Comparison of ENCODE assay signal across 8 mouse cellular contexts in genomic region chr15:31586519-31586918, GRCm38 (mm10). TPM values are rescaled to one million over a fixed set of nuclear protein-coding genes. Genes with fewer than 3 reads are reported as not detected.
A peak's percentile ranks its signal among the peaks of the same experiment; 100 is the strongest.
DNase-seq lines count a peak whose midpoint lies in the region; ATAC-seq lines count a peak whose summit lies in the region.

No protein-coding gene starts in this region.

- H3K9ac ChIP-seq in hindbrain, embryonic 16.5 days (ENCODE audit: low read depth, low read length), result no peak overlapping the region

- no peaks in the 10 kb centered on the region for H3K4me1 ChIP-seq in hindbrain, embryonic 16.5 days (ENCODE audit: control insufficient read depth, insufficient read depth, low read depth, low read length)

- H3K4me2 ChIP-seq in hindbrain, embryonic 16.5 days (ENCODE audit: low read length), result no peak overlapping the region

- H3K27me3 ChIP-seq in hindbrain, embryonic 16.5 days (replicated peaks; ENCODE audit: control insufficient read depth, insufficient read depth, low read length), result no peaks in the 10 kb centered on the region

- H3K36me3 ChIP-seq in hindbrain, embryonic 16.5 days (ENCODE audit: control insufficient read depth, insufficient read depth, low read length), result peaks cover 21% of the 10 kb centered on the region

- H3K9me3 ChIP-seq in hindbrain, embryonic 16.5 days (ENCODE audit: control insufficient read depth, low read length), result no peaks in the 10 kb centered on the region

- ATAC-seq in hindbrain, embryonic 16.5 days, result peak; percentile 71
- ATAC-seq in megakaryocyte, adult 5-6 weeks (ENCODE audit: poor library complexity, severe bottlenecking), result peak; percentile 92

- H3K27ac ChIP-seq in hindbrain, embryonic 16.5 days (ENCODE audit: low read depth, low read length), result no peak overlapping the region

- peak; percentile 89 for DNase-seq in MN1 (ENCODE audit: low spot score)
- peak; percentile 81 for DNase-seq in cerebellum, adult 9-10 months
- DNase-seq in frontal cortex, postnatal 25 days (ENCODE audit: low spot score in 2 of 2), result peak; percentile 87 to 91
- peak; percentile 79 to 86 for DNase-seq in layer of hippocampus, postnatal 36 days
- peak; percentile 70 for DNase-seq in retina, postnatal 7 days (ENCODE audit: low read depth, low spot score)
- peak; percentile 77 to 79 for DNase-seq in urinary bladder, adult 18-20 months (ENCODE audit: low spot score in 2 of 2)

- 3% methylated on average over 4 of the region's 4 CpGs for WGBS in hindbrain, embryonic 16.5 days

- no peak overlapping the region for H3K4me3 ChIP-seq in hindbrain, embryonic 16.5 days (ENCODE audit: low read length)

RNA-seq across cellular contexts. Expression of gene Cct5, which starts 15.1 kb away (rescaled TPM):
- polyA plus RNA-seq in hindbrain, embryonic 16.5 days (2015; fragmentation: Nextera tagmentation; extraction: Ambion mirVana), result 484 and 486 TPM in 2 replicates
- 100 to 1,000 TPM; 246 to 254 TPM for total RNA-seq in layer of hippocampus, postnatal 36 days (2021)
- 274 and 308 TPM in 2 replicates for total RNA-seq in megakaryocyte, adult 5-6 weeks (2015)
- total RNA-seq in megakaryocyte, adult 5-6 weeks (2017), result 263 and 265 TPM in 2 replicates

RNA-seq across cellular contexts. Expression of gene Fam173b, which starts 15.1 kb away (rescaled TPM):
- polyA plus RNA-seq in hindbrain, embryonic 16.5 days (2015; fragmentation: Nextera tagmentation; extraction: Ambion mirVana), result 11.0 TPM in 2 replicates
- total RNA-seq in layer of hippocampus, postnatal 36 days (2021), result 10 to 100 TPM; 12.3 to 13.2 TPM
- 7.0 and 10.5 TPM in 2 replicates for total RNA-seq in megakaryocyte, adult 5-6 weeks (2015)
- total RNA-seq in megakaryocyte, adult 5-6 weeks (2017), result 5.6 and 8.0 TPM in 2 replicates

RNA-seq across cellular contexts. Expression of gene Cmbl, which starts 21.3 kb away (rescaled TPM):
- 16.0 and 17.1 TPM in 2 replicates for polyA plus RNA-seq in hindbrain, embryonic 16.5 days (2015; fragmentation: Nextera tagmentation; extraction: Ambion mirVana)
- total RNA-seq in layer of hippocampus, postnatal 36 days (2021), result 10 to 100 TPM; 10.6 to 11.8 TPM
- 0.46 TPM in 1 of 2 replicates, not detected in the other for total RNA-seq in megakaryocyte, adult 5-6 weeks (2015)
- total RNA-seq in megakaryocyte, adult 5-6 weeks (2017), result 0.48 TPM in 1 of 2 replicates, not detected in the other

RNA-seq across cellular contexts. Expression of gene March6, which starts 55.7 kb away (rescaled TPM):
- 68.3 and 82.9 TPM in 2 replicates for polyA plus RNA-seq in hindbrain, embryonic 16.5 days (2015; fragmentation: Nextera tagmentation; extraction: Ambion mirVana)
- total RNA-seq in layer of hippocampus, postnatal 36 days (2021), result 100 to 1,000 TPM; 183 to 187 TPM
- total RNA-seq in megakaryocyte, adult 5-6 weeks (2015), result 35.7 and 38.4 TPM in 2 replicates
- total RNA-seq in megakaryocyte, adult 5-6 weeks (2017), result 31.1 and 34.2 TPM in 2 replicates

Comparison
In these comparisons a context has a peak if more than half of its experiments do, and no peak if none do; other contexts are left out.
1. RNA of gene Cmbl, which starts 21.3 kb away (total RNA-seq): 10.6 to 11.8 TPM in layer of hippocampus, postnatal 36 days; 0.46 to 0.48 TPM in megakaryocyte, adult 5-6 weeks; every median in the first group is over 4 times any median in the second.
2. Peak in every context shown above with its lines, with median percentiles within 50 percentile points of each other: DNase-seq.